Mouse (Mus musculus): ENCODE data around the gene Hus1. TPM values are rescaled to one million over a fixed set of nuclear protein-coding genes. Genes with fewer than 3 reads are reported as not detected.
A peak's percentile ranks its signal among the peaks of the same experiment; 100 is the strongest.

The Hus1 gene
- 13.1 and 14.4 TPM in 2 replicates for polyA plus RNA-seq (2014; fragmentation: Nextera tagmentation; extraction: Ambion mirVana)

GRCm38 (mm10) chr11:9010853-9011339 is at the start of gene Hus1:
Gene Hus1, minus strand, starts transcription at chr11:9011191.
- peak within 1 kb of the TSS; percentile 70 for H3K4me3 ChIP-seq (ENCODE audit: low read depth, low read length)
- H3K9ac ChIP-seq (replicated peaks; ENCODE audit: low read depth, low read length) = peak within 1 kb of the TSS; percentile 67
- peak within 1 kb of the TSS; percentile 69 for H3K27ac ChIP-seq (ENCODE audit: low read depth, low read length)
- no peaks in the 10 kb centered on the region for H3K4me1 ChIP-seq (ENCODE audit: control insufficient read depth, insufficient read depth, low read length)
- peak; percentile 93 for ATAC-seq (ENCODE audit: low read depth)
- H3K36me3 ChIP-seq (ENCODE audit: control insufficient read depth, insufficient read depth, low read length) = no peaks in the 10 kb centered on the region; the same call in 1 of the 2 replicates
- H3K27me3 ChIP-seq (ENCODE audit: control insufficient read depth, insufficient read depth, low read length) = no peaks in the 10 kb centered on the region
- no peaks in the 10 kb centered on the region for H3K9me3 ChIP-seq (ENCODE audit: control insufficient read depth, low read length)
- WGBS = under 1% methylated on average over 43 of the region's 43 CpGs
- peak within 1 kb of the TSS; percentile 65 for H3K4me2 ChIP-seq (ENCODE audit: low read depth, low read length)

- 79% methylated on average over 5 of the region's 5 CpGs for WGBS
- Histone ChIP-seq H3K27ac (ENCODE audit: low read depth, low read length) (no peak overlapping the region), H3K4me1 (ENCODE audit: control insufficient read depth, insufficient read depth, low read length) (no peaks in the 10 kb centered on the region), H3K4me2 (ENCODE audit: low read depth, low read length) (no peak overlapping the region), H3K27me3 (ENCODE audit: control insufficient read depth, insufficient read depth, low read length) (no peaks in the 10 kb centered on the region), H3K9ac (replicated peaks; ENCODE audit: low read depth, low read length) (no peak overlapping the region), H3K36me3 (ENCODE audit: control insufficient read depth, insufficient read depth, low read length) (no peaks in the 10 kb centered on the region), H3K4me3 (ENCODE audit: low read depth, low read length) (no peak overlapping the region), H3K9me3 (ENCODE audit: control insufficient read depth, low read length) (no peaks in the 10 kb centered on the region)
- ATAC-seq (ENCODE audit: low read depth) = no peak
These were observed 49.5 kb upstream of the Hus1 start for GRCm38 (mm10) chr11:9060484-9060883.

- ATAC-seq (ENCODE audit: low read depth) = no peak
These were observed 49.0 kb upstream of the Hus1 start for GRCm38 (mm10) chr11:9060029-9060428.

GRCm38 (mm10) chr11:9057711-9058110 is 46.7 kb upstream of the Hus1 start:
- Histone ChIP-seq H3K4me1 (ENCODE audit: control insufficient read depth, insufficient read depth, low read length) (no peaks in the 10 kb centered on the region), H3K4me3 (ENCODE audit: low read depth, low read length) (no peak overlapping the region), H3K27me3 (ENCODE audit: control insufficient read depth, insufficient read depth, low read length) (no peaks in the 10 kb centered on the region), H3K36me3 (ENCODE audit: control insufficient read depth, insufficient read depth, low read length) (no peaks in the 10 kb centered on the region), H3K4me2 (ENCODE audit: low read depth, low read length) (no peak overlapping the region), H3K27ac (ENCODE audit: low read depth, low read length) (no peak overlapping the region), H3K9me3 (ENCODE audit: control insufficient read depth, low read length) (no peaks in the 10 kb centered on the region), H3K9ac (replicated peaks; ENCODE audit: low read depth, low read length) (no peak overlapping the region)
- WGBS = 90% methylated on average over 4 of the region's 4 CpGs
- ATAC-seq (ENCODE audit: low read depth) = no peak

More at GRCm38 (mm10) chr11:9060029-9060428, 49.0 kb upstream of the Hus1 start:
- H3K4me3 ChIP-seq (ENCODE audit: low read depth, low read length) = no peak overlapping the region
- H3K4me2 ChIP-seq (ENCODE audit: low read depth, low read length) = no peak overlapping the region
- 94% methylated on average over 1 of the region's 1 CpGs for WGBS
- H3K9ac ChIP-seq (replicated peaks; ENCODE audit: low read depth, low read length) = no peak overlapping the region
- H3K36me3 ChIP-seq (ENCODE audit: control insufficient read depth, insufficient read depth, low read length) = no peaks in the 10 kb centered on the region
- no peaks in the 10 kb centered on the region for H3K27me3 ChIP-seq (ENCODE audit: control insufficient read depth, insufficient read depth, low read length)
- no peak overlapping the region for H3K27ac ChIP-seq (ENCODE audit: low read depth, low read length)
- no peaks in the 10 kb centered on the region for H3K4me1 ChIP-seq (ENCODE audit: control insufficient read depth, insufficient read depth, low read length)
- H3K9me3 ChIP-seq (ENCODE audit: control insufficient read depth, low read length) = no peaks in the 10 kb centered on the region

- H3K9ac ChIP-seq (replicated peaks; ENCODE audit: low read depth, low read length) = no peak overlapping the region
- H3K4me1 ChIP-seq (ENCODE audit: control insufficient read depth, insufficient read depth, low read length) = no peaks in the 10 kb centered on the region
- no peaks in the 10 kb centered on the region for H3K27me3 ChIP-seq (ENCODE audit: control insufficient read depth, insufficient read depth, low read length)
- H3K27ac ChIP-seq (ENCODE audit: low read depth, low read length) = no peak overlapping the region
- WGBS = 83% methylated on average over 2 of the region's 2 CpGs
- H3K4me3 ChIP-seq (ENCODE audit: low read depth, low read length) = no peak overlapping the region
- no peak overlapping the region for H3K4me2 ChIP-seq (ENCODE audit: low read depth, low read length)
- ATAC-seq (ENCODE audit: low read depth) = no peak
- no peaks in the 10 kb centered on the region for H3K36me3 ChIP-seq (ENCODE audit: control insufficient read depth, insufficient read depth, low read length)
- H3K9me3 ChIP-seq (ENCODE audit: control insufficient read depth, low read length) = no peaks in the 10 kb centered on the region
These were observed 45.9 kb upstream of the Hus1 start for GRCm38 (mm10) chr11:9056937-9057336.

- H3K4me2 ChIP-seq (ENCODE audit: low read depth, low read length) = no peak overlapping the region
- H3K9me3 ChIP-seq (ENCODE audit: control insufficient read depth, low read length) = no peaks in the 10 kb centered on the region
- no peaks in the 10 kb centered on the region for H3K36me3 ChIP-seq (ENCODE audit: control insufficient read depth, insufficient read depth, low read length)
- H3K9ac ChIP-seq (replicated peaks; ENCODE audit: low read depth, low read length) = no peak overlapping the region
- no peaks in the 10 kb centered on the region for H3K27me3 ChIP-seq (ENCODE audit: control insufficient read depth, insufficient read depth, low read length)
- no peak for ATAC-seq (ENCODE audit: low read depth)
- no peak overlapping the region for H3K27ac ChIP-seq (ENCODE audit: low read depth, low read length)
- H3K4me1 ChIP-seq (ENCODE audit: control insufficient read depth, insufficient read depth, low read length) = no peaks in the 10 kb centered on the region
- WGBS = 74% methylated on average over 2 of the region's 2 CpGs
- no peak overlapping the region for H3K4me3 ChIP-seq (ENCODE audit: low read depth, low read length)
These were observed 40.9 kb upstream of the Hus1 start for GRCm38 (mm10) chr11:9051895-9052294.

- Histone ChIP-seq H3K4me3 (ENCODE audit: low read depth, low read length) (no peak overlapping the region), H3K36me3 (ENCODE audit: control insufficient read depth, insufficient read depth, low read length) (no peaks in the 10 kb centered on the region), H3K27me3 (ENCODE audit: control insufficient read depth, insufficient read depth, low read length) (no peaks in the 10 kb centered on the region), H3K9me3 (ENCODE audit: control insufficient read depth, low read length) (no peaks in the 10 kb centered on the region), H3K4me1 (ENCODE audit: control insufficient read depth, insufficient read depth, low read length) (no peaks in the 10 kb centered on the region), H3K27ac (ENCODE audit: low read depth, low read length) (no peak overlapping the region), H3K9ac (replicated peaks; ENCODE audit: low read depth, low read length) (no peak overlapping the region), H3K4me2 (ENCODE audit: low read depth, low read length) (no peak overlapping the region)
- ATAC-seq (ENCODE audit: low read depth) = no peak
- 79% methylated on average over 4 of the region's 4 CpGs for WGBS
These were observed 39.2 kb upstream of the Hus1 start for GRCm38 (mm10) chr11:9050241-9050640.

- no peak within 1 kb of the TSS for H3K27ac ChIP-seq (ENCODE audit: low read depth, low read length)
- H3K9ac ChIP-seq (replicated peaks; ENCODE audit: low read depth, low read length) = peak within 1 kb of the TSS; percentile 28; the same call in 1 of the 2 replicates
- under 1% methylated on average over 18 of the region's 18 CpGs for WGBS
- no peaks in the 10 kb centered on the region for H3K36me3 ChIP-seq (ENCODE audit: control insufficient read depth, insufficient read depth, low read length)
- no peaks in the 10 kb centered on the region for H3K27me3 ChIP-seq (ENCODE audit: control insufficient read depth, insufficient read depth, low read length)
- no peaks in the 10 kb centered on the region for H3K4me1 ChIP-seq (ENCODE audit: control insufficient read depth, insufficient read depth, low read length)
- H3K4me2 ChIP-seq (ENCODE audit: low read depth, low read length) = peak within 1 kb of the TSS; percentile 97
- peak; percentile 80 for ATAC-seq (ENCODE audit: low read depth)
- H3K4me3 ChIP-seq (ENCODE audit: low read depth, low read length) = peak within 1 kb of the TSS; percentile 45
- no peaks in the 10 kb centered on the region for H3K9me3 ChIP-seq (ENCODE audit: control insufficient read depth, low read length)
These were observed 37.7 kb upstream of the Hus1 start, which contains the start of gene Sun3 for GRCm38 (mm10) chr11:9048703-9049060. Gene Sun3, minus strand, starts transcription at chr11:9048991.

GRCm38 (mm10) chr11:9048011-9048702 is 37.2 kb upstream of the Hus1 start, which contains the start of gene Gm11992:
Gene Gm11992, plus strand, starts transcription at chr11:9048594.
- Histone ChIP-seq H3K4me3 (ENCODE audit: low read depth, low read length) (peak within 1 kb of the TSS; percentile 45), H3K36me3 (ENCODE audit: control insufficient read depth, insufficient read depth, low read length) (no peaks in the 10 kb centered on the region), H3K27ac (ENCODE audit: low read depth, low read length) (no peak within 1 kb of the TSS), H3K4me1 (ENCODE audit: control insufficient read depth, insufficient read depth, low read length) (no peaks in the 10 kb centered on the region), H3K9ac (replicated peaks; ENCODE audit: low read depth, low read length) (peak within 1 kb of the TSS; percentile 28; the same call in 1 of the 2 replicates), H3K27me3 (ENCODE audit: control insufficient read depth, insufficient read depth, low read length) (no peaks in the 10 kb centered on the region), H3K9me3 (ENCODE audit: control insufficient read depth, low read length) (no peaks in the 10 kb centered on the region), H3K4me2 (ENCODE audit: low read depth, low read length) (peak within 1 kb of the TSS; percentile 97)
- 4% methylated on average over 21 of the region's 21 CpGs for WGBS
- peak; percentile 100 for ATAC-seq (ENCODE audit: low read depth)
